Mouse (Mus musculus): ENCODE results near the gene Med25. TPM values are rescaled to one million over a fixed set of nuclear protein-coding genes. Genes with fewer than 3 reads are reported as not detected.

The Med25 gene
- polyA plus RNA-seq, 1 experiment from 2014 or later: 80.0 TPM

DNA sequence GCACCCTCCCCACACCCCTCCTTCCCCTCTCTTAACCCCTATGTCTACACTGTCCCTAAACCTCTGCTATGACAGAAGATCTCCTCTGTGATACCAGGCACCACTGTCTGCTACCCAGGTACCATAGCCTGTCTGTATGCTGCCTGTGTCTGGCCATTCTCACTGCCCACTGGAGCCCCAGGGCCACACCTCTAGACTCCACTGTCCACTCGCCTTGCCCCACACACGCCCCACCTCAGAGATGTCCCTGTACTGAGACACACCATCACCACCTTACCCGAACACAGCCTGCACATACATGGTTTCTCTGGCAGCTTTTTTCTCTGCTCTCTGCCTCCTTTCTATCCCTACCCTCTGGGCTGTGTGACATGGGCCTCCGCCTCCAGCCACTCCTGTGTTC is 24.4 kb upstream of the Med25 start:
- WGBS: 80% methylated on average over 4 of the region's 4 CpGs
- peaks cover 47% of the 10 kb centered on the region for H3K36me3 ChIP-seq (ENCODE audit: control insufficient read depth, insufficient read depth, low read length)
- 0 out of 2 replicates have a peak, but pooled peaks have one; percentile 32 for ATAC-seq (ENCODE audit: low FRiP score, low TSS enrichment)

DNA sequence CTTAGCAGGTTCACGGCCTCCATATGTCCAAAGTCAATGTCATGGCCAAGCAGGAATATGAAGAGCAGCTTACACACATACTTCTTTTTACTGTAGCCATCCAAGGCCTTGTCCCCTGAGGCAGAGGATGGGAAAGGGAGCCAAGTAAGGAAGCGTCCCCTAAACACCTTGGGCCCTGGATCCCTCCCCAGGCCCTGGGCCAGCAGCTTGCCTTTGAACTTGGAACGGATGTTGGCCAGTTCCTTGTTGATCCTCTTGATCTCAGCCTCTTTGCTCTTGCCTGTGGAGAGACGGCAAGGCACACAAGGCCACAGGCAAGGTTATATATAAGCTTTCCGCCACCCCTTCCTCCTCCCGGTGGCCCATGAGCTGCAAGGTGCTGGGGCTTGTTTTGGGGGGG is 23.7 kb upstream of the Med25 start:
- ATAC-seq (ENCODE audit: low FRiP score, low TSS enrichment): no peak
- H3K4me1 ChIP-seq (ENCODE audit: control insufficient read depth, insufficient read depth, low read length): no peaks in the 10 kb centered on the region; the same call in 1 of the 2 replicates
- H3K27me3 ChIP-seq (ENCODE audit: control insufficient read depth, insufficient read depth, low read length): no peaks in the 10 kb centered on the region
- no peaks in the 10 kb centered on the region for H3K9me3 ChIP-seq (ENCODE audit: control insufficient read depth, low read length)
- no peak overlapping the region for H3K4me2 ChIP-seq (replicated peaks; ENCODE audit: low read depth, low read length)
- no peak overlapping the region for H3K27ac ChIP-seq (ENCODE audit: low read depth, low read length)
- 87% methylated on average over 6 of the region's 6 CpGs for WGBS
- H3K4me3 ChIP-seq (ENCODE audit: low read length): no peak overlapping the region
- H3K36me3 ChIP-seq (ENCODE audit: control insufficient read depth, insufficient read depth, low read length): peaks cover 47% of the 10 kb centered on the region
- H3K9ac ChIP-seq (ENCODE audit: low read depth, low read length): no peak overlapping the region

More for the DNA sequence above, 24.4 kb upstream of the Med25 start:
- H3K27ac ChIP-seq (ENCODE audit: low read depth, low read length): no peak overlapping the region
- no peak overlapping the region for H3K9ac ChIP-seq (ENCODE audit: low read depth, low read length)
- no peak overlapping the region for H3K4me2 ChIP-seq (replicated peaks; ENCODE audit: low read depth, low read length)
- no peaks in the 10 kb centered on the region for H3K27me3 ChIP-seq (ENCODE audit: control insufficient read depth, insufficient read depth, low read length)
- H3K9me3 ChIP-seq (ENCODE audit: control insufficient read depth, low read length): no peaks in the 10 kb centered on the region
- no peak overlapping the region for H3K4me3 ChIP-seq (ENCODE audit: low read length)
- H3K4me1 ChIP-seq (ENCODE audit: control insufficient read depth, insufficient read depth, low read length): no peaks in the 10 kb centered on the region; the same call in 1 of the 2 replicates

DNA sequence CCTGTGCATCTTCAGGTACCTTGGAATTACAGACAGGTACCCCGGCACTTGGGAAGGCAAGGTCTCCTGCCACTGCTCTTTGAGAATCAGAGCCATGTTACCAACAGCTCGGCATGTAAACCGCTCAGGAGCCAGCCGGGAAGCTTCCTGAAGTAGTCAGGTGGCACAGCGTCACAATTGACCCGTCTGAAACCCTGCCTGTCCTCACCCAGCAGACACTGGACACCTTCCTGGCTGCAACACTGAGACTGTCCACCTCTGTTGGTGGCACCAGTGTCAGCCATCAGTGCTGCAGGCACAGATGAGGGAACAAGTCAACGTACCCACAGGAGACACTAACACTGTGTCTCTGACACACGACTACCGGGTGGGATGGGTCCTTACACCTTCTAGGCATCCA is 22.8 kb upstream of the Med25 start:
- H3K36me3 ChIP-seq (ENCODE audit: control insufficient read depth, insufficient read depth, low read length): peaks cover 56% of the 10 kb centered on the region
- no peaks in the 10 kb centered on the region for H3K27me3 ChIP-seq (ENCODE audit: control insufficient read depth, insufficient read depth, low read length)
- 0 out of 2 replicates have a peak overlapping the region, but pooled peaks have one; percentile 12 for H3K9ac ChIP-seq (ENCODE audit: low read depth, low read length)
- no peak for ATAC-seq (ENCODE audit: low FRiP score, low TSS enrichment)
- 94% methylated on average over 9 of the region's 9 CpGs for WGBS
- no peaks in the 10 kb centered on the region for H3K9me3 ChIP-seq (ENCODE audit: control insufficient read depth, low read length)
- no peak overlapping the region for H3K4me2 ChIP-seq (replicated peaks; ENCODE audit: low read depth, low read length)
- H3K4me3 ChIP-seq (ENCODE audit: low read length): no peak overlapping the region
- H3K4me1 ChIP-seq (ENCODE audit: control insufficient read depth, insufficient read depth, low read length): no peaks in the 10 kb centered on the region; the same call in 1 of the 2 replicates
- H3K27ac ChIP-seq (ENCODE audit: low read depth, low read length): no peak overlapping the region

DNA sequence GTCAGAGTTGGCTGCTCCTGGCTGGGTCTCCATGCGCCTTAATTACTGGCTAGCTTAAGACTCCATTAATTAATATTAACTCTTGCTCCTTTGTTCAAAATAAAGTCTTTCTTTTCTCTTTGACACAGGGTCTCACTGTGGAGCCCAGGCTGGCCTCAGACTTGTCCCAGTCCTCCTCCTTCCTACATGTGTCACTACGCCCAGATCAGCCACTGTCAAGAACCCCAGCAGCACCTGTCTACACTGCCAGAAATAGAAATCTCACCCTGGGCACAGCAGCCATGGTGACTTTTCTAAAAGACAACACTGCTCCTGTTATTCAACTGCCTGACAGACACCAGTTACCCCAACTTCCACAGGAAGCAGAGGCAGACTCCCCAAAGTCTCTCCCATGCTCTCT is 21.9 kb upstream of the Med25 start:
- WGBS: 91% methylated on average over 2 of the region's 2 CpGs
- Histone ChIP-seq H3K9ac (ENCODE audit: low read depth, low read length) (no peak overlapping the region), H3K27ac (ENCODE audit: low read depth, low read length) (no peak overlapping the region), H3K4me3 (ENCODE audit: low read length) (no peak overlapping the region), H3K27me3 (ENCODE audit: control insufficient read depth, insufficient read depth, low read length) (no peaks in the 10 kb centered on the region), H3K36me3 (ENCODE audit: control insufficient read depth, insufficient read depth, low read length) (peaks cover 57% of the 10 kb centered on the region), H3K4me1 (ENCODE audit: control insufficient read depth, insufficient read depth, low read length) (no peaks in the 10 kb centered on the region; the same call in 1 of the 2 replicates), H3K4me2 (replicated peaks; ENCODE audit: low read depth, low read length) (no peak overlapping the region), H3K9me3 (ENCODE audit: control insufficient read depth, low read length) (no peaks in the 10 kb centered on the region)
- ATAC-seq (ENCODE audit: low FRiP score, low TSS enrichment): no peak

DNA sequence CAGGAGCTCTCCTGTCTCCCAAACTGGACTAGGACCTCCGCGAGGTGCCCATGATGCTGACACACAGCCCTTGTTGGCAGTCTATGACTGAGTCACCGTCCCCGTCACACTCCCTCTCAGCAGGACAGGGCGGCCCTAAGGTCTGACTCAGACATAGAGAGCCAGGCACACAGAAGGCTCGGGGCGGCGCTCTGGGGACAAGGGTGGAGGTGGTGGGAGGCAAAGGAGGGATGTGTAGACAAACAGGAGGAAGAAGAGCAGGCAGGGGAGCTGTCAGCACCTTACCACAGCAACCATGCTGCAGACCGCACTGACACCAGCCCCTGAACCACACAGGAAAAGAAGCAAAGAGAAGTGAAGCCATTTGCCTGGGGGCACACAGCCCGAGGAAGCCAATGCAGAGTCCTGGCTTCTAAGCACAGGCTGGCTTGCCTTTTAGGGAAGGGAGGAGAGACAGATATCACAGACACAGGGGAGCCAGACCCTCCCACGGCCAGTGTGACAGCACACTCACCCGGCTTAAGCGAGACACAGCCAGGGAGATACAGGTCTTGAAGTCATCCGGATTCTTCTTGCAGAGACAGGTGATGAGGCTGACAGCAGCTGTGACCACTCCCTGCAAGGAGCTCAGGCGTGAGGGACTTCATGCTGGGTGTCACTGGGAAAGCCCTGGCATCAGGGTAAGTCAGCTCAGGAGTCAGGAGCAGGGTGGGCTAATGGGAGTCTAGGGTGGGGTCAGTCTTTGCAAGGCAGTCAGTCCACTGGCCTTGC is 16.4 kb upstream of the Med25 start:
- Histone ChIP-seq H3K4me3 (ENCODE audit: low read length) (no peak overlapping the region), H3K4me1 (ENCODE audit: control insufficient read depth, insufficient read depth, low read length) (no peaks in the 10 kb centered on the region), H3K4me2 (replicated peaks; ENCODE audit: low read depth, low read length) (no peak overlapping the region), H3K9ac (ENCODE audit: low read depth, low read length) (no peak overlapping the region), H3K27ac (ENCODE audit: low read depth, low read length) (no peak overlapping the region), H3K9me3 (ENCODE audit: control insufficient read depth, low read length) (no peaks in the 10 kb centered on the region), H3K36me3 (ENCODE audit: control insufficient read depth, insufficient read depth, low read length) (peaks cover 87% of the 10 kb centered on the region), H3K27me3 (ENCODE audit: control insufficient read depth, insufficient read depth, low read length) (no peaks in the 10 kb centered on the region)
- 89% methylated on average over 15 of the region's 15 CpGs for WGBS
- no peak for ATAC-seq (ENCODE audit: low FRiP score, low TSS enrichment)

DNA sequence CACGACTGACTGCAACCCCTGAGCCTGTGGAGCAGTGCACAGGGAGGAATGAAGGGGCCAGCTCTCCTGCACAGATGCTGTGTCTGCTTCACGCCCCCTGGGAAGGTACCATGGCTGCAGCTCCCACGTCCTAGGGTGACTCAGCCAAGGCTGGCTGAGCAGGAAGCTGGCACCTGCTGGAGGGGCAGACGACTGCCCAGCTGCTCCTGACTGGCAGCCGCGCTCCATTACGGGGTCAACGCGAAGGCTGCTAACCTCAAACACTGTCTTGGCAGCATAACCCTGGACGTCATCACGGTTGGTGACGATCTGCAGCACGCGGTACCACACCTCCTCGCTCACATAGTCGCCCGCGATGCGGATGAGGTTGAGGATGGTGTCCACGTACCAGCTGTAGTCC is 12.9 kb upstream of the Med25 start:
- Histone ChIP-seq H3K9me3 (ENCODE audit: control insufficient read depth, low read length) (no peaks in the 10 kb centered on the region), H3K36me3 (ENCODE audit: control insufficient read depth, insufficient read depth, low read length) (peaks cover 81% of the 10 kb centered on the region), H3K27ac (ENCODE audit: low read depth, low read length) (no peak overlapping the region), H3K27me3 (ENCODE audit: control insufficient read depth, insufficient read depth, low read length) (no peaks in the 10 kb centered on the region), H3K9ac (ENCODE audit: low read depth, low read length) (no peak overlapping the region), H3K4me2 (replicated peaks; ENCODE audit: low read depth, low read length) (no peak overlapping the region), H3K4me3 (ENCODE audit: low read length) (no peak overlapping the region), H3K4me1 (ENCODE audit: control insufficient read depth, insufficient read depth, low read length) (peaks cover 7% of the 10 kb centered on the region; the same call in 1 of the 2 replicates)
- ATAC-seq (ENCODE audit: low FRiP score, low TSS enrichment): no peak
- WGBS: 92% methylated on average over 20 of the region's 20 CpGs

DNA sequence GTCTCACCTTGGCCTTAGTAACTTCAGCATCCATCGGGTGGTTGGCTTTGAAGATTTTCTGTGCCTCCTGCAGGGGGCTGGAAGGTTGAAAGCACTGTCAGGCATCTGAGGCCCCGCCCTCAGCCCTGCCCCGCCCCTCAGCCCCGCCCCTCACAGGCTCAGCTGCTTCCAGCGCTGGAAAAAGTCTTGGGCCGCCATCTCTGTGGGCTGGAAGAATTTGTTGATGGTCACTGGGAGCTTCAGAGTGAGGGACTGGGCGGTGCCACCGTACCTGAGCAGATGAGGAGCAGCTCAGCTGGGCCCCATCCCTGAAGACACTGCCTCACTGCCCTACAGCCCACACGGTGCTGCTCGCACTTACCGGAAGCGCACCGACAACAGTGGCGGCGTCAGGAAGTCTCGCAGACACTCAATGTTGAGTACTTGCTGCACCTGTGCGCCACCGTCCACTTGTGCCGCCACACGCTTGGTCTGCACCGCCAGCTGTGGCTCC is 8.8 kb upstream of the Med25 start:
- ATAC-seq (ENCODE audit: low FRiP score, low TSS enrichment): peak; percentile 52
- Histone ChIP-seq H3K27ac (ENCODE audit: low read depth, low read length) (peak overlapping the region; percentile 45), H3K9me3 (ENCODE audit: control insufficient read depth, low read length) (no peaks in the 10 kb centered on the region), H3K9ac (ENCODE audit: low read depth, low read length) (no peak overlapping the region), H3K36me3 (ENCODE audit: control insufficient read depth, insufficient read depth, low read length) (peaks cover 60% of the 10 kb centered on the region), H3K27me3 (ENCODE audit: control insufficient read depth, insufficient read depth, low read length) (no peaks in the 10 kb centered on the region), H3K4me3 (ENCODE audit: low read length) (peak overlapping the region; percentile 22; the same call in 1 of the 2 replicates), H3K4me2 (replicated peaks; ENCODE audit: low read depth, low read length) (peak overlapping the region; percentile 36), H3K4me1 (ENCODE audit: control insufficient read depth, insufficient read depth, low read length) (peaks cover 14% of the 10 kb centered on the region; the same call in 1 of the 2 replicates)
- 16% methylated on average over 21 of the region's 21 CpGs for WGBS

DNA sequence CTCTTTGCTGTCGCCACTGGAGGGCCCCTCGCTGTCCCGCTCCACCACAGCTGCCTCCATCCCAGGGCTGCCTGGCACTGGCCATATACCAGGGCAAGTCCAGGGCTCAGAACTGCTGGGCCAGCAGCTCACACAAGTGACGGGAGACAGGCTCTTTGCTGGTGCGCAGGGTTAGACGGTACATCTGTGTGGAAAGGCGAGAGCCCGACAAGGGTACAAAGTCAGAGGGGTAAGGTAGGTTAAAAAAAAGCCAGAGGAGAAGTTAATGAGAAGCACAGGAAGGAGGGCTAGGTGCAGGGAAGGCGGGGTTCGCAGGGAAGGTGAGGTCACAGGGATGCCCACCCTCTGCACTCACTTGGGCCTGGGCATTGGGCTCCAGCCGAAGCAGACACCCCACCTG is 8.1 kb upstream of the Med25 start:
- H3K27me3 ChIP-seq (ENCODE audit: control insufficient read depth, insufficient read depth, low read length): no peaks in the 10 kb centered on the region
- H3K36me3 ChIP-seq (ENCODE audit: control insufficient read depth, insufficient read depth, low read length): peaks cover 54% of the 10 kb centered on the region
- no peak overlapping the region for H3K4me3 ChIP-seq (ENCODE audit: low read length)
- WGBS: 84% methylated on average over 11 of the region's 11 CpGs
- no peak overlapping the region; the same call in 1 of the 2 replicates for H3K27ac ChIP-seq (ENCODE audit: low read depth, low read length)
- peaks cover 14% of the 10 kb centered on the region; the same call in 1 of the 2 replicates for H3K4me1 ChIP-seq (ENCODE audit: control insufficient read depth, insufficient read depth, low read length)
- ATAC-seq (ENCODE audit: low FRiP score, low TSS enrichment): no peak
- no peaks in the 10 kb centered on the region for H3K9me3 ChIP-seq (ENCODE audit: control insufficient read depth, low read length)
- H3K4me2 ChIP-seq (replicated peaks; ENCODE audit: low read depth, low read length): no peak overlapping the region
- no peak overlapping the region for H3K9ac ChIP-seq (ENCODE audit: low read depth, low read length)

DNA sequence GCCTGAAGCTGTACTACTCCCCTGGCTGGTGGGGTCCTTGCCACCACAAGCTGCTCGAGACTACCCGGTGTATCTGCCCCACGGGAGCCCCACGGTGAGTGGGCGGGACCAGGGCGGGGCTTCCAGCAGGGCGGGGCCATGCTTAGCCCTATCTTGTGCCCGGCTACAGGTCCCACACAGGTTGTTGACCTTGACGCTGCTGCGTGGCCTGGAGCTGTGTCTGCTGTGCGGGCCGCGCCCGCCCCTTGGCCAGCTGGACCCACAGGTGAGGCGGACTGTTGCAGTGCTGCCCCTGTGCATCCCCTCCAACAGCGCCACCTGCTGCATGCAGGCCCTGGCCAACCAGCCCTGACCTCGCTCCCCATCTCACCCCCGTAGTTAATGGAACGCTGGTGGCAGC is 6.1 kb upstream of the Med25 start:
- 38% methylated on average over 19 of the region's 19 CpGs for WGBS
- H3K27ac ChIP-seq (ENCODE audit: low read depth, low read length): no peak overlapping the region
- peaks cover 34% of the 10 kb centered on the region for H3K36me3 ChIP-seq (ENCODE audit: control insufficient read depth, insufficient read depth, low read length)
- ATAC-seq (ENCODE audit: low FRiP score, low TSS enrichment): no peak
- H3K9me3 ChIP-seq (ENCODE audit: control insufficient read depth, low read length): no peaks in the 10 kb centered on the region
- H3K9ac ChIP-seq (ENCODE audit: low read depth, low read length): no peak overlapping the region
- H3K27me3 ChIP-seq (ENCODE audit: control insufficient read depth, insufficient read depth, low read length): no peaks in the 10 kb centered on the region
- H3K4me3 ChIP-seq (ENCODE audit: low read length): no peak overlapping the region
- peaks cover 21% of the 10 kb centered on the region; the same call in 1 of the 2 replicates for H3K4me1 ChIP-seq (ENCODE audit: control insufficient read depth, insufficient read depth, low read length)
- no peak overlapping the region for H3K4me2 ChIP-seq (replicated peaks; ENCODE audit: low read depth, low read length)

Measured in kidney, embryonic 14.5 days (tissue).